Mouse (Mus musculus) lung, adult 2 months (tissue): Measurements from ENCODE around the gene Mip.

ENCODE experiments used
- CTCF ChIP-seq: fragments of 200-500 bp; IDR thresholded peaks from 2 replicates; pipeline ENCODE4 v1.5.1; 2011; ENCODE audit warnings: mild to moderate bottlenecking, low read length, control low read depth; ENCODE audit not compliant: insufficient read depth
- POLR2A ChIP-seq: fragments of 200-500 bp; IDR thresholded peaks from 2 replicates; pipeline ENCODE4 v1.6.1; 2011; ENCODE audit warnings: low read depth, mild to moderate bottlenecking, control low read depth, low read length, borderline replicate concordance; ENCODE audit errors: extremely low read depth

GRCm38 (mm10) chr10:128256328-128256727 lies 30.7 kb downstream of the Mip start:
- TF ChIP-seq CTCF (no peak), POLR2A (no peak)
